Mouse (Mus musculus) midbrain, embryonic 11.5 days (tissue): ENCODE results near the gene Olfr1016. TPM values are rescaled to one million over a fixed set of nuclear protein-coding genes. Genes with fewer than 3 reads are reported as not detected.

ENCODE experiments used
- ATAC-seq: fragments of 200-750 bp; cut with Nextera tagmentation; 2 replicates; pipeline ENCODE4 v1.8.0; 2017; ENCODE audit warnings: moderate TSS enrichment, moderate library complexity; ENCODE audit not compliant: low FRiP score
- DNase-seq: peaks from one replicate; pipeline ENCODE4 v3.0.0; 2015; ENCODE audit warnings: low spot score; ENCODE audit errors: missing footprints
- H3K27ac ChIP-seq: fragments of 300-500 bp; sonication (generic); 2 replicates; pipeline ENCODE4 v1.5.1; 2014; ENCODE audit warnings: low read depth, low read length
- H3K27me3 ChIP-seq: fragments of 300-500 bp; sonication (generic); 2 replicates; pipeline ENCODE4 v1.6.1; 2014; ENCODE audit warnings: mild to moderate bottlenecking, low read length, moderate library complexity, mixed read lengths; ENCODE audit not compliant: control insufficient read depth, insufficient read depth
- H3K36me3 ChIP-seq: fragments of 300-500 bp; sonication (generic); 2 replicates; pipeline ENCODE4 v1.6.1; 2014; ENCODE audit warnings: mild to moderate bottlenecking, low read length, moderate library complexity, mixed read lengths; ENCODE audit not compliant: control insufficient read depth, insufficient read depth
- H3K4me1 ChIP-seq: fragments of 300-500 bp; sonication (generic); 2 replicates; pipeline ENCODE4 v1.6.1; 2014; ENCODE audit warnings: low read length; ENCODE audit not compliant: control insufficient read depth, insufficient read depth
- H3K4me2 ChIP-seq: fragments of 300-500 bp; sonication (generic); 2 replicates; pipeline ENCODE4 v1.6.1; 2014; ENCODE audit warnings: mild to moderate bottlenecking, moderate library complexity
- H3K4me3 ChIP-seq: fragments of 300-500 bp; sonication (generic); 2 replicates; pipeline ENCODE4 v1.5.1; 2014; ENCODE audit warnings: low read depth, low read length
- H3K9ac ChIP-seq: fragments of 300-500 bp; sonication (generic); 2 replicates; pipeline ENCODE4 v1.6.1; 2014; ENCODE audit warnings: low read length
- H3K9me3 ChIP-seq: fragments of 300-500 bp; sonication (generic); 2 replicates; pipeline ENCODE4 v1.6.1; 2016; ENCODE audit warnings: low read length; ENCODE audit not compliant: control insufficient read depth
- WGBS: fragments of 180-500 bp; shearing (Covaris S2); extraction: QIAGEN DNeasy Blood & Tissue Kit; methylation state at CpG from one replicate; pipeline ENCODE4 v1.1.7; 2014; 5-methylcytosine and 5-hydroxymethylcytosine counted together
- polyA plus RNA-seq: library from polyadenylated mRNA; unstranded; fragments of >200 nt; fragmentation: Nextera tagmentation; extraction: Ambion mirVana; gene quantifications from 2 replicates; pipeline ENCODE4 v1.2.1, GENCODE M21; 2014

Gene Olfr1016
- polyA plus RNA-seq: not detected in 2 replicates

GRCm38 (mm10) chr2:85802444-85802843 is at the start of gene Olfr1016:
Gene Olfr1016 (minus strand): TSS chr2:85802544.
- WGBS: 81% methylated on average over 2 of the region's 2 CpGs
- Histone ChIP-seq H3K9ac (no peak within 1 kb of the TSS), H3K27ac (no peak within 1 kb of the TSS), H3K27me3 (no peaks in the 10 kb centered on the region), H3K36me3 (no peaks in the 10 kb centered on the region), H3K4me2 (no peak within 1 kb of the TSS), H3K4me1 (no peaks in the 10 kb centered on the region), H3K9me3 (no peaks in the 10 kb centered on the region), H3K4me3 (no peak within 1 kb of the TSS)
- ATAC-seq (no peak), DNase-seq (no peak)

- DNase-seq (no peak), ATAC-seq (no peak)
- 83% methylated on average over 1 of the region's 1 CpGs for WGBS
Observed at GRCm38 (mm10) chr2:85846730-85847129, 44.4 kb upstream of the Olfr1016 start, which contains the start of gene Olfr1020. Gene Olfr1020 (plus strand): TSS chr2:85847030.

GRCm38 (mm10) chr2:85845383-85845782 is 43.0 kb upstream of the Olfr1016 start, which contains the start of gene Olfr1019:
Gene Olfr1019 (minus strand): TSS chr2:85845483.
- no peak within 1 kb of the TSS for H3K27ac ChIP-seq
- H3K4me2 ChIP-seq: no peak within 1 kb of the TSS
- no peak within 1 kb of the TSS for H3K4me3 ChIP-seq
- no peak for DNase-seq
- H3K4me1 ChIP-seq: no peaks in the 10 kb centered on the region
- ATAC-seq: no peak
- H3K27me3 ChIP-seq: no peaks in the 10 kb centered on the region
- H3K36me3 ChIP-seq: no peaks in the 10 kb centered on the region
- H3K9ac ChIP-seq: no peak within 1 kb of the TSS
- no peaks in the 10 kb centered on the region for H3K9me3 ChIP-seq

More at GRCm38 (mm10) chr2:85846730-85847129, 44.4 kb upstream of the Olfr1016 start, which contains the start of gene Olfr1020:
- H3K27ac ChIP-seq: no peak within 1 kb of the TSS
- H3K9me3 ChIP-seq: no peaks in the 10 kb centered on the region
- H3K4me2 ChIP-seq: no peak within 1 kb of the TSS
- H3K36me3 ChIP-seq: no peaks in the 10 kb centered on the region
- H3K4me3 ChIP-seq: no peak within 1 kb of the TSS
- H3K4me1 ChIP-seq: no peaks in the 10 kb centered on the region
- no peaks in the 10 kb centered on the region for H3K27me3 ChIP-seq
- H3K9ac ChIP-seq: no peak within 1 kb of the TSS

DNA sequence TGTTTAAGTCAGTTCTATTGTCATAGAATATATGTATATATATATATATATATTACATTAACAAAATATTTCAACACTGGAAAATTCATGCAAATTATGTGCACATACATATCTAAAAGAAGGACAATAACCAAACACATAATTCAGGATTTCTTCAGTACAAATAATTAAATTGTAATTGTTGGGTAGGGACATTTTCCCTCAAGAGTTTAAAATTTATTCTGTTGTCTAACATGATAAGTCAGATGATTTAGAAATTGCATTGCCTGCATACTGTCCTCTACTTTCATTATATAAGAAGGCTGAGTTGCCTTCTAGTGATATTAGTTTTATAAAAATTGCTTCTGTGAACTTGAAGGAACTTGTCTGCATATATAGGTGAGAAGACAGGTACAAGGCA is 15.8 kb upstream of the Olfr1016 start, which contains the start of gene Olfr1018:
Olfr1018 (plus strand) TSS at position 301 of the 400 bp plus-strand sequence.
- Histone ChIP-seq H3K27me3 (no peaks in the 10 kb centered on the region), H3K4me3 (no peak within 1 kb of the TSS), H3K4me2 (no peak within 1 kb of the TSS), H3K9ac (no peak within 1 kb of the TSS), H3K36me3 (no peaks in the 10 kb centered on the region), H3K4me1 (no peaks in the 10 kb centered on the region), H3K9me3 (no peaks in the 10 kb centered on the region), H3K27ac (no peak within 1 kb of the TSS)
- ATAC-seq: no peak
- no peak for DNase-seq

DNA sequence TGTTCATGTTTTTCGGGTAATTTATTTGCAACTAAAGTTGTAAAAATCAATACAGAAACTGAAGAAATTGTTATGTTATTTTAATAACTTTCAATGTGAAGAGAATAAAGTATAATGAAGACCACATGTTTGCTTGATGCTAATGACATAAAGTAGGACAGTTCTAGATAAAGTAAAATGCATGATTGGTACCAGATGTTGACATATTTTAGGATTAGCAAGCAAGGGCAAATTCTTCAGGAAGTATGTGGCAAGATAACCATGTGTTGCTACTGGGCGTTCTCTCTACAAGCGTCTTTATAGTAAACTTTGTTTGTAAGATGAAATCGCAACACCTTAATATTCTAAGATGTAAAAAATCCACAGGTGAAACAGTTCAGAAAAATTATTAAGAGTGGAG is 2.2 kb upstream of the Olfr1016 start:
- no peaks in the 10 kb centered on the region for H3K36me3 ChIP-seq
- no peak for ATAC-seq
- H3K4me2 ChIP-seq: no peak overlapping the region
- DNase-seq: no peak
- H3K9me3 ChIP-seq: no peaks in the 10 kb centered on the region
- H3K4me3 ChIP-seq: no peak overlapping the region
- H3K27me3 ChIP-seq: no peaks in the 10 kb centered on the region
- WGBS: 84% methylated on average over 4 of the region's 4 CpGs
- no peak overlapping the region for H3K27ac ChIP-seq
- no peak overlapping the region for H3K9ac ChIP-seq
- H3K4me1 ChIP-seq: no peaks in the 10 kb centered on the region

DNA sequence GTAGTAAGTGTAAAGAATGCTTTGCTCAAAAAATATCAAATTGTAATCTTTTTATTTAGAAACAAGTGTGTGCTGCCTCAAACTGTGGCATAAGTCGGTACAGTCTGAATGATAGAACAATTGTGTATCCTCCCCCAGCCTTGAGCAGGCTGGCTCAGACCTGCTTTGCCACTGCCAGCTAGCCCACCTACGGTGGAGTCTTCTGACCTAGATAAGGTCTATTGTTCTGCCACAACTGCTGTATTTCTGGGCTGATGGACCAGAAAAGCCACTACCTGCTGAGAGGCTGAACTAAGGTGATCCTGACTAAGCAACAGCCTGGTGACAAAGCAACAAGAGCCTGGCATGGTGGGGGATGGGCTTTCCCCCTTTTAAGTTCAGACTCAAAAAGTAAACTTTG is 10.0 kb downstream of the Olfr1016 start:
- no peaks in the 10 kb centered on the region for H3K36me3 ChIP-seq
- DNase-seq (no peak), ATAC-seq (no peak; the same call in 1 of the 2 replicates)
- H3K27me3 ChIP-seq: no peaks in the 10 kb centered on the region
- no peaks in the 10 kb centered on the region for H3K9me3 ChIP-seq
- H3K4me3 ChIP-seq: no peak overlapping the region
- no peak overlapping the region for H3K27ac ChIP-seq
- H3K4me2 ChIP-seq: no peak overlapping the region
- no peak overlapping the region for H3K9ac ChIP-seq
- WGBS: 20% methylated on average over 2 of the region's 2 CpGs
- no peaks in the 10 kb centered on the region for H3K4me1 ChIP-seq

- DNase-seq (no peak), ATAC-seq (no peak)
- no peaks in the 10 kb centered on the region for H3K9me3 ChIP-seq
- H3K27ac ChIP-seq: no peak within 1 kb of the TSS
- H3K4me1 ChIP-seq: no peaks in the 10 kb centered on the region
- H3K4me3 ChIP-seq: no peak within 1 kb of the TSS
- H3K27me3 ChIP-seq: no peaks in the 10 kb centered on the region
- no peak within 1 kb of the TSS for H3K9ac ChIP-seq
- no peak within 1 kb of the TSS for H3K4me2 ChIP-seq
- H3K36me3 ChIP-seq: no peaks in the 10 kb centered on the region
Observed at GRCm38 (mm10) chr2:85781717-85782116, 20.6 kb downstream of the Olfr1016 start, which contains the start of gene Olfr1015. Gene Olfr1015 (plus strand): TSS chr2:85782017.

DNA sequence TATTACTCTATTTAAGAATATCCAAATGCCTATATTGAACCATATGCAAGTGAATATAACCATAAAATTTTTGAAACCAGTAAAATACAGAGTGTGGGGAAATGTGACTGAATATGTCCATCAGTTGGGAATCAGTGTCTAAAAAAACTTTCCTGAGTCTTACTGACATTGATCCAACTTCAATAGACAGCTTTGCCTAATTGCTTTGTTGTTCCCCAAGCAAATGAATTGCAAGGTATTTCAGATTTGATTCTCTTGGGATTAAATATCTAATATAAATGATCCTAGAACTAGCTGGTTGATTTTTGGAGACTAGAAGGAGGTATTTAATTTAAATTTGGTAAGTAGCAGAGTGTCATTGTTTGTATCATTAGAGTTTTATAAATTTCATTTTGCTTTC is 29.9 kb downstream of the Olfr1016 start, which contains the start of gene Olfr1014:
Olfr1014 (plus strand) TSS at position 301 of the 400 bp plus-strand sequence.
- no peak within 1 kb of the TSS for H3K9ac ChIP-seq
- H3K9me3 ChIP-seq: no peaks in the 10 kb centered on the region
- no peaks in the 10 kb centered on the region for H3K36me3 ChIP-seq
- no peak within 1 kb of the TSS for H3K4me3 ChIP-seq
- H3K27ac ChIP-seq: no peak within 1 kb of the TSS
- H3K27me3 ChIP-seq: no peaks in the 10 kb centered on the region
- DNase-seq (no peak), ATAC-seq (no peak)
- H3K4me1 ChIP-seq: no peaks in the 10 kb centered on the region
- no peak within 1 kb of the TSS for H3K4me2 ChIP-seq

DNA sequence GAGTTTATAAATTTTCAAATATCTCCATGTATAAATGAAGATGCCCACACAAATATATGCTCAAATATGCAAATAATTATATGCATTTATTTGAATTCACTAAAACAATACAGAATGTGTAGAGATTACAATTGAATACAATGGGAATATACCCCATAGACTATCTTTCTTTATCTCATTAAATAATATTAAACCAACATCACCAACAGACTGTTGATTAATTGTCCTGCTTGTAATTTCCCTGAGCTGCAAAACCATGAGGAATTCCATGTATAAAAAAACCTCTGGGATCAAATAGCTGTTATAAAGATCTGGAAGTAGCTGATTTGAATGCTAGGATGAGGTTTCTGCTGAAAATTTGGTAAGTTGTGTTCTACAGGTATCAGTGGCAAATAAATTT is 35.5 kb downstream of the Olfr1016 start, which contains the start of gene Olfr1013:
Olfr1013 (plus strand) TSS at position 301 of the 400 bp plus-strand sequence.
- no peaks in the 10 kb centered on the region for H3K36me3 ChIP-seq
- no peak for DNase-seq
- no peak within 1 kb of the TSS for H3K4me2 ChIP-seq
- no peak for ATAC-seq
- H3K27ac ChIP-seq: no peak within 1 kb of the TSS
- no peaks in the 10 kb centered on the region for H3K9me3 ChIP-seq
- H3K27me3 ChIP-seq: no peaks in the 10 kb centered on the region
- H3K9ac ChIP-seq: no peak within 1 kb of the TSS
- H3K4me1 ChIP-seq: no peaks in the 10 kb centered on the region
- H3K4me3 ChIP-seq: no peak within 1 kb of the TSS
